Mouse (Mus musculus) left cerebral cortex, adult 8-10 months (tissue): ENCODE measurements around the gene Mblac2. TPM values are rescaled to one million over a fixed set of nuclear protein-coding genes. Genes with fewer than 3 reads are reported as not detected.
A peak's percentile ranks its signal among the peaks of the same experiment; 100 is the strongest.

ENCODE experiments used
- DNase-seq, 2 experiments: peaks; one replicate each; pipeline ENCODE4 v3.0.0; 2022; ENCODE audit warnings: low spot score in 2 of 2
- total RNA-seq, 4 experiments: library from RNA; stranded (reverse); gene quantifications; 2 replicates each; pipeline ENCODE4 v1.2.4; 2022

Mblac2 gene
- total RNA-seq, 4 experiments from 2014 or later = 19.8 to 21.8 (median 21.3) TPM

- DNase-seq = no peak
Observed at GRCm38 (mm10) chr13:81736606-81737005, 25.5 kb downstream of the Mblac2 start.

- no peak for DNase-seq
Observed at GRCm38 (mm10) chr13:81740898-81741297, 29.8 kb downstream of the Mblac2 start.

- no peak for DNase-seq
Observed at GRCm38 (mm10) chr13:81743391-81744091, 32.4 kb downstream of the Mblac2 start.

GRCm38 (mm10) chr13:81744092-81744396, 32.9 kb downstream of the Mblac2 start:
- no peak for DNase-seq

- no peak for DNase-seq
Observed at GRCm38 (mm10) chr13:81754878-81755277, 43.7 kb downstream of the Mblac2 start.

- DNase-seq = no peak
Observed at GRCm38 (mm10) chr13:81755324-81755723, 44.2 kb downstream of the Mblac2 start.

GRCm38 (mm10) chr13:81757058-81757660, 46.0 kb downstream of the Mblac2 start:
- no peak for DNase-seq

GRCm38 (mm10) chr13:81760379-81760778, 49.2 kb downstream of the Mblac2 start:
- DNase-seq = no peak

- no peak for DNase-seq
Observed at GRCm38 (mm10) chr13:81761566-81762186, 50.5 kb downstream of the Mblac2 start.

- no peak for DNase-seq
Observed at GRCm38 (mm10) chr13:81764173-81764572, 53.0 kb downstream of the Mblac2 start.

GRCm38 (mm10) chr13:81767038-81767659, 56.0 kb downstream of the Mblac2 start:
- peak; percentile 60 to 91 for DNase-seq

- DNase-seq = no peak
Observed at GRCm38 (mm10) chr13:81776217-81776616, 65.1 kb downstream of the Mblac2 start.

GRCm38 (mm10) chr13:81782475-81782874, 71.3 kb downstream of the Mblac2 start:
- DNase-seq = no peak

GRCm38 (mm10) chr13:81782971-81783404, 71.8 kb downstream of the Mblac2 start, which contains the start of gene Cetn3:
Cetn3 (plus strand) TSS chr13:81783077.
- peak; percentile 87 to 94 for DNase-seq

- DNase-seq = peak; percentile 81 to 97
Observed at GRCm38 (mm10) chr13:81783405-81784342, 72.5 kb downstream of the Mblac2 start.

- no peak for DNase-seq
Observed at GRCm38 (mm10) chr13:81785766-81786480, 74.8 kb downstream of the Mblac2 start.

GRCm38 (mm10) chr13:81790160-81790559, 79.0 kb downstream of the Mblac2 start:
- no peak for DNase-seq

GRCm38 (mm10) chr13:81791861-81792260, 80.7 kb downstream of the Mblac2 start:
- no peak for DNase-seq

- DNase-seq = no peak
Observed at GRCm38 (mm10) chr13:81793850-81794249, 82.7 kb downstream of the Mblac2 start.

- no peak for DNase-seq
Observed at GRCm38 (mm10) chr13:81801121-81801520, 90.0 kb downstream of the Mblac2 start.
